Mouse (Mus musculus): Measurements from ENCODE around the gene Fv1. TPM values are rescaled to one million over a fixed set of nuclear protein-coding genes. Genes with fewer than 3 reads are reported as not detected.
"Not testable (repeated sequence)": the region's sequence is repeated elsewhere in the genome, so short reads cannot be mapped to it uniquely, and the experiment has no call there.

Fv1 gene
- 4.7 and 6.4 TPM in 2 replicates for polyA plus RNA-seq (2011; ENCODE audit: insufficient read length, low read depth, missing spikeins)

DNA sequence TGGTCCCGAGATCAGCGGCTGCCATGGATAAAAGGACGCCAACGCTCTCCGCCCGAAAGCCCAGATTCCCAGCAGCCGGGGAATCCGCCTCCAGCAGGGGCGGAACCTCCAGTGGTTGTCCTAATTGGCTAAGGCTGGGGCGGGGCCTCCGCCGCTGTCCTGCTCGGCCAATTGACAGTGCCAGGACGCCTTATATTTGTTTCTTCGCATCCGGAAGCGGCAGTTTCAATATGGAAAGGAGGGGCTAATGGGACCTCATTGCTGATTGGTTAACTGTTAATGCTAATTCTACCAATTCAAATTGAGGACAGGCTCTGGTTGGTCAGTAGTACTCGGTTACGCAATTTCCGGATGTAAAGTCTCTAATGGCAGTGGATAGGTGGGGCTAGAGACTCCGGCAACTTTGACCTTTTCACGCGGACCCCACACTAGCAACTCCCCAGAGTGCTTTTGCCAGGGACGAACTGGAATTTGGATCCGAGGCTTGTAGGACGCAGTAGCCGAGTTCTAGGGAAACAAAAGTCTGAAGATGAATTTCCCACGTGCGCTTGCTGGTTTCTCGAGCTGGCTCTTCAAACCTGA is at the start of gene Fv1, which contains the start of gene Miip:
Fv1 (plus strand) TSS at position 530 of the 582 bp plus-strand sequence.
Miip (minus strand) TSS at position 367 of the 582 bp plus-strand sequence.
- peak; percentile 55 for TF ChIP-seq POLR2A (IDR thresholded peaks at IDR 0.05; ENCODE audit: low read depth, low read length)
- no peak for TF ChIP-seq CTCF (IDR thresholded peaks at IDR 0.05; ENCODE audit: borderline replicate concordance, insufficient read depth, low read length)
- peak within 1 kb of the TSS; percentile 29; the same call in 1 of the 2 replicates for H3K27ac ChIP-seq (ENCODE audit: insufficient read depth, low read length)
- H3K4me1 ChIP-seq (ENCODE audit: control insufficient read depth, insufficient read depth, low read length), result no peaks in the 10 kb centered on the region; the same call in 1 of the 2 replicates

DNA sequence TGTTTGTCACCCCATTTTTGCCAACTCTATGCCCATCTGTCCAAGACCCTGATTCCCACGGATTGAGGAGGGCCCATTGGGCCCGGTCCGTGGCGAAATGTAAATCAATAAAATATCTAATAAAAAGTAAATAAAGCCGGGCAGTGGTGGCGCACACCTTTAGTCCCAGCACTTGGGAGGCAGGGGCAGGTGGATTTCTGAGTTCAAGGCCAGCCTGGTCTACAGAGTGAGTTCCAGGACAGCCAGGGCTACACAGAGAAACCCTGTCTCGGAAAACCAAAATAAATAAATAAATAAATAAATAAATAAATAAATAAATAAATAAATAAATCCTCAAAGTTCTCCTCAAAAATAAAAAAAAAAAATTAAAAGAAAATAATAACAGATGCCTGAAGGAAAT is 49.1 kb upstream of the Fv1 start:
- H3K27ac ChIP-seq (ENCODE audit: insufficient read depth, low read length); H3K4me1 ChIP-seq (ENCODE audit: control insufficient read depth, insufficient read depth, low read length); H3K4me3 ChIP-seq (ENCODE audit: insufficient read depth, low read length): not testable (repeated sequence)

More for the DNA sequence above, at the start of gene Fv1, which contains the start of gene Miip:
- H3K4me3 ChIP-seq (ENCODE audit: insufficient read depth, low read length), result peak within 1 kb of the TSS; percentile 98

DNA sequence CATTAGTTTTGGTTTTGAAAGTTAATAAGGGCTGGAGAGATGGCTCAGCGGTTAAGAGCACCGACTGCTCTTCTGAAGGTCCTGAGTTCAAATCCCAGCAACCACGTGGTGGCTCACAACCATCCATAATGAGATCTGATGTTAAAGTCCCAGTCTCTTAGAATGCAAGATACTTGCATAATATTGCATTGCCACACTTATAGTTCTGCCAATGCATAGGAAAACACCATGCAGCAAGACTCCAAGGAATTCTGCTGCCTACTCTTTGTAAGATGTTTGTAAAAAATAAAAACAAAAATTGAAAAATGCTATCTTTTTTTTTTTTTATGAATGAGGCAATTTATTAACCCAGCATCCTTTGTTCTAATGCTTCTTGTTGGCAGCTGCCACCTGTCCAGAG is 47.4 kb upstream of the Fv1 start:
- not testable (repeated sequence) for H3K4me1 ChIP-seq (ENCODE audit: control insufficient read depth, insufficient read depth, low read length); H3K4me3 ChIP-seq (ENCODE audit: insufficient read depth, low read length); H3K27ac ChIP-seq (ENCODE audit: insufficient read depth, low read length)

DNA sequence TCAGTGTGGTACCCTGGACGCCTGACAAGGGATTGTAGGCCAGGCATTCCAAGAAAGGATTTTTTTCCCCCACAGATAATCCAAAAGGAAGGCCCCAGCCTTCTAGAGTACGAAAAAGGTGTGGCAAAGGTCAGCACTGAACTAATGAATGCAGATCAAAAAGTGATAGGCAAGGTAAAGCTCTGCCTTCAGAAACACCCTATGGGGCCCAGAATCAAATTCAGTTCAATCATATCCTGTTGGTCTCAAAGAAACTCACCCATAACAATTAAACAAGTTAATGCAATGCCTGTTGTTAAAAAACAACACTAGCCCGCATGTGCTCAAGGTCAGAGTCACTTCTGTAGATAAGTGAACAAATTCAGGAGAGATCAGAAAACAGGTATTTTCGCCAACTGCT is 44.4 kb upstream of the Fv1 start:
- Histone ChIP-seq H3K27ac (ENCODE audit: insufficient read depth, low read length) (no peak overlapping the region), H3K4me1 (ENCODE audit: control insufficient read depth, insufficient read depth, low read length) (no peaks in the 10 kb centered on the region), H3K4me3 (ENCODE audit: insufficient read depth, low read length) (no peak overlapping the region)
- TF ChIP-seq CTCF (IDR thresholded peaks at IDR 0.05; ENCODE audit: borderline replicate concordance, insufficient read depth, low read length) (no peak), POLR2A (IDR thresholded peaks at IDR 0.05; ENCODE audit: low read depth, low read length) (no peak)

DNA sequence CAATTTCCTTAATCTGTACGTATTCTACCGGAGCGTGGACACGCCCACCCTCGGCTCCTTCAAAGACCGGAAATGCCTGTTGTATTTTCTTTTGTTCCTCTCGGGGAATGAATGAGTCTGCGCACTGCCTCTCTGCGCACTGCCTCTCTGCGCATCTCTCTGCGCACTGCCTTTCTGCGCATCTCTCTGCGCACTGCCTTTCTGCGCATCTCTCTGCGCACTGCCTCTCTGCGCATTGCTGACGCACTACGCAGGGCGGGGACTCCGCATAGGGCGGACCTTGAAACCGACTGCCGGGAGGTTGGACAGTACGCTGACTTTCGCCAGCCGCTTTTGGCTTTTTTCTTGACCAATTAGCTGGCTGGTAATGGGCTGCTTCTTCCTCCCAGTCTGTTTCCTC is 29.5 kb upstream of the Fv1 start:
- H3K4me3 ChIP-seq (ENCODE audit: insufficient read depth, low read length); H3K27ac ChIP-seq (ENCODE audit: insufficient read depth, low read length); H3K4me1 ChIP-seq (ENCODE audit: control insufficient read depth, insufficient read depth, low read length): not testable (repeated sequence)

DNA sequence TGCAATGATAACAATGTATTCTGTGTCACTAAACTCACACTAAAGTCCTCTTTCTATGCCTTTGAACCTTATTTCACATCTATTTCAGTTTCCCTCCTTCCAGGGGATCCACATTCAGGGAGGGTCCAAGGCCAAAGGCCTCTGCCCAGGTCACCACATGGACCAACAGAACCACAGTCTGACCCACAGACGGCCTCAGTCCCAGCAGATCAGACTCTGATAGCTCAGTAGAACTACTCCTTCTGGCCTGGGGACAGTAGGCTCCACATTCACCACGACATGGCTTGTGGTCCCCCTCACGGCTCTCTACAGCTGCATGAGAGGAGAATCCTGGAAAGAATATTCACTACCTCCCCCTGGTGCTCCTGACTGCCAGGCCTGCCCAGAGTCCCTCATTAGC is 25.9 kb upstream of the Fv1 start:
- TF ChIP-seq CTCF (IDR thresholded peaks at IDR 0.05; ENCODE audit: borderline replicate concordance, insufficient read depth, low read length) (no peak), POLR2A (IDR thresholded peaks at IDR 0.05; ENCODE audit: low read depth, low read length) (no peak)
- Histone ChIP-seq H3K27ac (ENCODE audit: insufficient read depth, low read length) (no peak overlapping the region), H3K4me3 (ENCODE audit: insufficient read depth, low read length) (no peak overlapping the region), H3K4me1 (ENCODE audit: control insufficient read depth, insufficient read depth, low read length) (no peaks in the 10 kb centered on the region)

DNA sequence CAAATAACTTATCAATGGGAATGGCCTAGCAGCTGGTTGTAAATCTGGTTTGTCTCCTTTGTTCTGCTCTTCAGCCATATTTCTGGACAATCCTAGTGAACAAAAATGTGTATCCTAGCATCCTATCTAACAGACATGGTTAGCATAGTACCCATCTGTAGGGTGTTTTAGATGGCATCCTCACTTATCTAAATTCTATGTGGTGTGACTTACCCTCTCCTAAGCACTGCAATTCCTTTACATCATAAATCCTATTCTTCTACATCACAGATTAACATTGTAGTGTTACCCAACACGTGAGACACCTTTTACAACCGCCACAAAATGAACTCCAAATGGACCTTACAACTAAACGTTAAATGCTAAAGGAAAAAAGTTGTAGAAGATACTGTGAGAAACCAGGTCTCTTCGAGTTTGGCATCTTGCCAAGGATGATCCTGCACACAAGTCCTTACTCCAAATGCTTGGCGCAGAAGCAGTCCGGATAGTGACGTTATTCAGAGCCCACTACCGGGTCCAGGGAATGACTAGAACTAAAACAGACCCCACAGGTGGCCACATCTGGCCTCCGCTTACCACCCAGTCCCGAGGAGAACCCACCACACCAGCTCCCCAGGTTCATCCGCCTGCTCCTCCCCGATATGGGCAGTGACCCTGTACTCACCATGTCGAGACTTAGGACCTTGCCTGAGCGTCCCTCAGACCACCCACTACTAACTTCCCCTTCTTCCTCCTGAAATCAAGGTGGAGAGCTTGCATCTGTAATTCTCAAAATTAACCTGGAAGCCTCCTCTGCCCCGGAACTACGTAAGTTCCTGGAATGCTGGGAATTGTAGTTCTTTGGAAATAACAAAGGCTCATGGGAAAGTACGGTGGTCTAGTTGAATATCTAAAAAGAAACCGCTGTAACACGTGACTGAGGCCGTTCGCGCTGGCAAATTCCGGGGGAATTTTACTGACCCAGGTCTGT is 20.9 kb upstream of the Fv1 start, which contains the start of gene Zfp933:
Zfp933 (minus strand) TSS at position 753 of the 970 bp plus-strand sequence.
- TF ChIP-seq POLR2A (IDR thresholded peaks at IDR 0.05; ENCODE audit: low read depth, low read length) (peak; percentile 69), CTCF (IDR thresholded peaks at IDR 0.05; ENCODE audit: borderline replicate concordance, insufficient read depth, low read length) (no peak)
- Histone ChIP-seq H3K4me1 (ENCODE audit: control insufficient read depth, insufficient read depth, low read length) (no peaks in the 10 kb centered on the region), H3K27ac (ENCODE audit: insufficient read depth, low read length) (peak within 1 kb of the TSS; percentile 34; the same call in 1 of the 2 replicates), H3K4me3 (ENCODE audit: insufficient read depth, low read length) (peak within 1 kb of the TSS; percentile 99)

DNA sequence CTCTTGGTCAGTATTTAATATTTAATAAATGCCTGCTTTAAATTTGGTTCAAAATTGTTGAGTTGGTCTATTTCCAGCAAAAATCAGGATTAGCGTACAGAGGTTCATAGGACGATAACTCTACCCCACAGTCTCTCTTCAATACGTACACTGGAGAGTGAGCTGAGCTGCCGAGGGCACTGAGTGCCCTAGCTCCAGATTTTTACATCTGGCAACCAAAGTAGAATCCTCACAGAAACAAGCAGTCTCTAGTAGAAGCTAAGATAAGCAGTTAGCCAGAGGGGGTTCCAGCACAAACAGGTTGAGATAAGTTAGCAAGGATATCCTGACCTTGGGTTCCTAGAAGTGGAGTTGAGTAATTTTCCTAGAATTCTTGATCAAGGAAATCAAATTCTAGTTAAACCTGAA is 20.2 kb upstream of the Fv1 start:
- H3K4me1 ChIP-seq (ENCODE audit: control insufficient read depth, insufficient read depth, low read length), result no peaks in the 10 kb centered on the region
- no peak for TF ChIP-seq CTCF (IDR thresholded peaks at IDR 0.05; ENCODE audit: borderline replicate concordance, insufficient read depth, low read length)
- TF ChIP-seq POLR2A (IDR thresholded peaks at IDR 0.05; ENCODE audit: low read depth, low read length), result no peak; the same call in 1 of the 2 replicates
- H3K27ac ChIP-seq (ENCODE audit: insufficient read depth, low read length), result peak overlapping the region; percentile 34; the same call in 1 of the 2 replicates
- peak overlapping the region; percentile 99 for H3K4me3 ChIP-seq (ENCODE audit: insufficient read depth, low read length)

DNA sequence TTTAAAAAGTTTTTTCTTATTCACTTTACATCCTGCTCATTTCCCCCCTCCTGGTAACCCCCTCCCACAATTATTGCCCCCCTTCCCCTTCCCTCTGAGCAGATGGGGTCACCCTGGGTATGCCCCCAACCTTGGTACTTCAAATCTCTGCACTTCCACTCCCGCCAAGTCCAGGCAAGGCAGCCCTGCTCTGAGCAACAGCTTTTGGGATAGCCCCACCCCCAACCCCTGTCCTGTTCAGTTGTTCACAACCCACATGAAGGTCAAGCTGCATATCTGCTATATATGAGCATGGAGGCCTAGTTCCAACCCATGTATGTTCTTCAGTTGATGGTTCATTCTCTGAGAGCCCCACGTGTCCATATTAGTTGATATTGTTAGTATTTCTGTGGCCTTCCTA is 18.0 kb upstream of the Fv1 start:
- Histone ChIP-seq H3K4me1 (ENCODE audit: control insufficient read depth, insufficient read depth, low read length) (no peaks in the 10 kb centered on the region), H3K27ac (ENCODE audit: insufficient read depth, low read length) (no peak overlapping the region), H3K4me3 (ENCODE audit: insufficient read depth, low read length) (no peak overlapping the region)
- TF ChIP-seq POLR2A (IDR thresholded peaks at IDR 0.05; ENCODE audit: low read depth, low read length) (no peak), CTCF (IDR thresholded peaks at IDR 0.05; ENCODE audit: borderline replicate concordance, insufficient read depth, low read length) (no peak)

DNA sequence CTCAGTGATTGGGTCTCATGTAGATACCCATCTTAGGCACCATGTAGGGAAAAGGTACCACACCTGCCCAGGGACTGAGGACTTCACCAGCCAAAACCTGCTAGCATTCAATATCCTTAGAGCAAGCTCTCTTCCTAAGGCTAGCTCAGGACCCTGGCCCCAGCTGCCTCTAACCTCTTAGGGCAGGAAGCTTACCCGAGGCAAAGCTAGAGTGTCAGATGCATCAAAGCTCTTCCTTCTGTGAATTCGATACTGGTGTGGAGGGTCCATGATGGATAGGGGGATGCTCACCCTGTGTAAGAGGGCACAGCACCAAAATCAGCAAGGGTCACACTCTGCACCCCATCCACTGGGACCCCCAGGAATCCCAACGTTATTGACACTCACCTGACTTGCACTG is 6.7 kb upstream of the Fv1 start:
- Histone ChIP-seq H3K4me3 (ENCODE audit: insufficient read depth, low read length) (no peak overlapping the region), H3K4me1 (ENCODE audit: control insufficient read depth, insufficient read depth, low read length) (no peaks in the 10 kb centered on the region; the same call in 1 of the 2 replicates), H3K27ac (ENCODE audit: insufficient read depth, low read length) (no peak overlapping the region)
- no peak for TF ChIP-seq POLR2A (IDR thresholded peaks at IDR 0.05; ENCODE audit: low read depth, low read length)
- no peak for TF ChIP-seq CTCF (IDR thresholded peaks at IDR 0.05; ENCODE audit: borderline replicate concordance, insufficient read depth, low read length)
